Mouse (Mus musculus) liver, postnatal 0 days (tissue): ENCODE data around the gene Irf3. TPM values are rescaled to one million over a fixed set of nuclear protein-coding genes. Genes with fewer than 3 reads are reported as not detected.

Experiments used
- ATAC-seq: fragments of 200-750 bp; cut with Nextera tagmentation; 2 replicates; pipeline ENCODE4 v1.8.0; 2017; ENCODE audit warnings: mild to moderate bottlenecking, moderate library complexity
- DNase-seq: peaks from one replicate; pipeline ENCODE4 v3.0.0-alpha.2; 2016
- H3K27ac ChIP-seq: fragments of 300-500 bp; sonication (generic); 2 replicates; pipeline ENCODE4 v1.5.1; 2014; ENCODE audit warnings: antibody characterized with exemption, moderate library complexity, mild to moderate bottlenecking, low read depth
- H3K27me3 ChIP-seq: fragments of 300-500 bp; sonication (generic); 2 replicates; pipeline ENCODE4 v1.6.1; 2014; ENCODE audit warnings: low read length, control low read depth, mixed read lengths; ENCODE audit not compliant: insufficient read depth
- H3K36me3 ChIP-seq: fragments of 300-500 bp; sonication (generic); replicated peaks from 2 replicates; pipeline ENCODE4 v1.6.1; 2014; ENCODE audit warnings: mild to moderate bottlenecking, control low read depth, low read length, moderate library complexity, mixed read lengths; ENCODE audit not compliant: insufficient read depth
- H3K4me1 ChIP-seq: fragments of 300-500 bp; sonication (generic); 2 replicates; pipeline ENCODE4 v1.6.1; 2014; ENCODE audit warnings: antibody characterized with exemption, mild to moderate bottlenecking, control low read depth; ENCODE audit not compliant: insufficient read depth
- H3K4me2 ChIP-seq: fragments of 300-500 bp; sonication (generic); 2 replicates; pipeline ENCODE4 v1.6.1; 2014; ENCODE audit warnings: low read depth, mild to moderate bottlenecking, low read length, moderate library complexity, mixed read lengths
- H3K4me3 ChIP-seq: fragments of 300-500 bp; sonication (generic); 2 replicates; pipeline ENCODE4 v1.5.1; 2014; ENCODE audit warnings: low read depth, low read length
- H3K9ac ChIP-seq: fragments of 300-500 bp; sonication (generic); replicated peaks from 2 replicates; pipeline ENCODE4 v1.6.1; 2014; ENCODE audit warnings: mild to moderate bottlenecking, moderate library complexity
- H3K9me3 ChIP-seq: fragments of 300-500 bp; sonication (generic); 2 replicates; pipeline ENCODE4 v1.6.1; 2016; ENCODE audit warnings: mild to moderate bottlenecking, control low read depth, low read length, mixed read lengths
- CTCF ChIP-seq: sonication (generic); IDR thresholded peaks from 2 replicates; pipeline ENCODE4 v1.5.1; 2016; ENCODE audit warnings: antibody characterized with exemption, low read depth
- EP300 ChIP-seq: IDR thresholded peaks from 2 replicates; pipeline ENCODE4 v1.6.1; 2016; ENCODE audit warnings: antibody characterized with exemption, low read depth, mild to moderate bottlenecking
- WGBS: fragments of 180-500 bp; shearing (Covaris S2); extraction: QIAGEN DNeasy Blood & Tissue Kit; methylation state at CpG from one replicate; pipeline ENCODE4 v1.1.7; 2014; ENCODE audit not compliant: insufficient replicate concordance; 5-methylcytosine and 5-hydroxymethylcytosine counted together
- microRNA-seq: library from miRNA; unstranded; fragments of <30 nt; microRNA quantifications from one replicate; pipeline ENCODE4, GENCODE M21; 2016
- polyA plus RNA-seq: library from polyadenylated mRNA; unstranded; fragments of >200 nt; fragmentation: Nextera tagmentation; extraction: Ambion mirVana; gene quantifications from 2 replicates; pipeline ENCODE4 v1.2.1, GENCODE M21; 2015

Irf3 gene
- polyA plus RNA-seq, 1 experiment from 2014 or later = 35.9 TPM

GRCm38 (mm10) chr7:45048001-45048890 lies 50.8 kb downstream of the Irf3 start:
- H3K36me3 ChIP-seq = peaks cover 41% of the 10 kb centered on the region
- no peaks in the 10 kb centered on the region for H3K9me3 ChIP-seq
- no peak for DNase-seq
- peaks cover 17% of the 10 kb centered on the region for H3K4me1 ChIP-seq
- no peak overlapping the region for H3K4me2 ChIP-seq
- H3K9ac ChIP-seq = no peak overlapping the region
- H3K27ac ChIP-seq = no peak overlapping the region
- 90% methylated on average over 38 of the region's 38 CpGs for WGBS
- no peak for ATAC-seq
- no peak overlapping the region for H3K4me3 ChIP-seq
- no peaks in the 10 kb centered on the region for H3K27me3 ChIP-seq
- TF ChIP-seq CTCF (no peak), EP300 (no peak)

GRCm38 (mm10) chr7:45048923-45049657 lies 51.6 kb downstream of the Irf3 start:
- no peaks in the 10 kb centered on the region for H3K9me3 ChIP-seq
- DNase-seq (no peak), ATAC-seq (no peak)
- WGBS = 89% methylated on average over 23 of the region's 23 CpGs
- H3K36me3 ChIP-seq = peaks cover 39% of the 10 kb centered on the region
- TF ChIP-seq CTCF = no peak
- no peak for TF ChIP-seq EP300
- no peak overlapping the region for H3K4me2 ChIP-seq
- peaks cover 23% of the 10 kb centered on the region for H3K4me1 ChIP-seq
- H3K27me3 ChIP-seq = no peaks in the 10 kb centered on the region
- H3K4me3 ChIP-seq = no peak overlapping the region
- H3K27ac ChIP-seq = no peak overlapping the region
- no peak overlapping the region for H3K9ac ChIP-seq

- peaks cover 34% of the 10 kb centered on the region for H3K36me3 ChIP-seq
- no peaks in the 10 kb centered on the region for H3K9me3 ChIP-seq
- H3K4me2 ChIP-seq = peak overlapping the region; percentile 94
- no peak overlapping the region for H3K4me3 ChIP-seq
- H3K27me3 ChIP-seq = no peaks in the 10 kb centered on the region
- DNase-seq = peak; percentile 74
- H3K9ac ChIP-seq = peak overlapping the region; percentile 77; the same call in 1 of the 2 replicates
- peaks cover 29% of the 10 kb centered on the region for H3K4me1 ChIP-seq
- ATAC-seq = no peak
- WGBS = 29% methylated on average over 16 of the region's 16 CpGs
- H3K27ac ChIP-seq = no peak overlapping the region
- no peak for TF ChIP-seq EP300
- TF ChIP-seq CTCF = no peak
These were observed 53.6 kb downstream of the Irf3 start for GRCm38 (mm10) chr7:45050945-45051600.

GRCm38 (mm10) chr7:45051601-45051974 lies 54.1 kb downstream of the Irf3 start:
- H3K27ac ChIP-seq = no peak overlapping the region
- ATAC-seq = no peak
- H3K9me3 ChIP-seq = no peaks in the 10 kb centered on the region
- peak overlapping the region; percentile 93 for H3K4me3 ChIP-seq
- H3K4me2 ChIP-seq = peak overlapping the region; percentile 94
- H3K4me1 ChIP-seq = peaks cover 29% of the 10 kb centered on the region
- peak overlapping the region; percentile 77 for H3K9ac ChIP-seq
- peaks cover 34% of the 10 kb centered on the region for H3K36me3 ChIP-seq
- TF ChIP-seq EP300 (no peak), CTCF (no peak)
- H3K27me3 ChIP-seq = no peaks in the 10 kb centered on the region
- WGBS = 18% methylated on average over 13 of the region's 13 CpGs
- no peak for DNase-seq

Small RNAs within 50 kb of the gene (microRNA-seq; reads per million reads assigned to microRNA genes)
- gene Mir7054 = not detected

Other genes with a start within 250 kb of the Irf3 start
- 19.1 and 19.3 TPM in 2 replicates for gene Vrk3, start 249.2 kb upstream of the Irf3 start, polyA plus RNA-seq
- 0.14 and 0.24 TPM in 2 replicates for gene Zfp473, start 246.6 kb upstream of the Irf3 start, polyA plus RNA-seq
- 19.6 and 21.4 TPM in 2 replicates for gene Nup62, start 181.6 kb upstream of the Irf3 start, polyA plus RNA-seq
- 0.83 and 1.0 TPM in 2 replicates for gene Il4i1, start 181.3 kb upstream of the Irf3 start, polyA plus RNA-seq
- 66.6 and 72.5 TPM in 2 replicates for gene Atf5, start 181.0 kb upstream of the Irf3 start, polyA plus RNA-seq
- gene Akt1s1, start 148.7 kb upstream of the Irf3 start, polyA plus RNA-seq = 36.9 and 38.6 TPM in 2 replicates
- 28.2 and 30.5 TPM in 2 replicates for gene Tbc1d17, start 148.6 kb upstream of the Irf3 start, polyA plus RNA-seq
- 25.6 and 27.9 TPM in 2 replicates for gene Pnkp, start 140.5 kb upstream of the Irf3 start, polyA plus RNA-seq
- 43.5 and 49.8 TPM in 2 replicates for gene Ptov1, start 127.9 kb upstream of the Irf3 start, polyA plus RNA-seq
- 35.6 and 37.7 TPM in 2 replicates for gene Med25, start 104.9 kb upstream of the Irf3 start, polyA plus RNA-seq
- gene Fuz, start 101.6 kb upstream of the Irf3 start, polyA plus RNA-seq = 4.1 and 4.4 TPM in 2 replicates
- 25.6 and 29.5 TPM in 2 replicates for gene Ap2a1, start 68.2 kb upstream of the Irf3 start, polyA plus RNA-seq
- 0.06 TPM in 1 of 2 replicates, not detected in the other for gene Tsks, start 54.4 kb upstream of the Irf3 start, polyA plus RNA-seq
- 0.98 and 1.1 TPM in 2 replicates for gene Cpt1c, start 22.8 kb upstream of the Irf3 start, polyA plus RNA-seq
- gene Prmt1, start 11.1 kb upstream of the Irf3 start, polyA plus RNA-seq = 73.2 and 76.8 TPM in 2 replicates
- 11.7 and 13.1 TPM in 2 replicates for gene Bcl2l12, start 1.1 kb downstream of the Irf3 start, polyA plus RNA-seq
- gene Scaf1, start 18.7 kb downstream of the Irf3 start, polyA plus RNA-seq = 7.5 and 8.1 TPM in 2 replicates
- gene Rras, start 20.3 kb downstream of the Irf3 start, polyA plus RNA-seq = 25.4 and 31.4 TPM in 2 replicates
- gene Prr12, start 55.2 kb downstream of the Irf3 start, polyA plus RNA-seq = 1.6 and 1.7 TPM in 2 replicates
- 22.2 and 22.6 TPM in 2 replicates for gene Nosip, start 64.8 kb downstream of the Irf3 start, polyA plus RNA-seq
- 19.7 and 20.4 TPM in 2 replicates for gene Prrg2, start 65.0 kb downstream of the Irf3 start, polyA plus RNA-seq
- gene Rcn3, start 94.6 kb downstream of the Irf3 start, polyA plus RNA-seq = 17.1 and 17.9 TPM in 2 replicates
- gene Fcgrt, start 106.2 kb downstream of the Irf3 start, polyA plus RNA-seq = 150 and 154 TPM in 2 replicates
- 681 and 696 TPM in 2 replicates for gene Rps11, start 126.8 kb downstream of the Irf3 start, polyA plus RNA-seq
- 938 and 993 TPM in 2 replicates for gene Rpl13a, start 131.1 kb downstream of the Irf3 start, polyA plus RNA-seq
- gene Gm45713, start 138.6 kb downstream of the Irf3 start, polyA plus RNA-seq = 0.27 and 0.70 TPM in 2 replicates
- 2.0 and 2.3 TPM in 2 replicates for gene Flt3l, start 138.8 kb downstream of the Irf3 start, polyA plus RNA-seq
- 37.6 and 37.8 TPM in 2 replicates for gene Pih1d1, start 156.7 kb downstream of the Irf3 start, polyA plus RNA-seq
- 26.8 and 29.6 TPM in 2 replicates for gene Aldh16a1, start 156.9 kb downstream of the Irf3 start, polyA plus RNA-seq
- not detected in 2 replicates for gene Slc17a7, start 166.3 kb downstream of the Irf3 start, polyA plus RNA-seq
- gene Gfy, start 181.9 kb downstream of the Irf3 start, polyA plus RNA-seq = not detected in 2 replicates
- not detected in 2 replicates for gene Pth2, start 183.3 kb downstream of the Irf3 start, polyA plus RNA-seq
- 0.06 TPM in 1 of 2 replicates, not detected in the other for gene Ccdc155, start 207.2 kb downstream of the Irf3 start, polyA plus RNA-seq
- 0.95 and 1.5 TPM in 2 replicates for gene Dkkl1, start 214.5 kb downstream of the Irf3 start, polyA plus RNA-seq
- 15.5 and 20.2 TPM in 2 replicates for gene Tead2, start 218.1 kb downstream of the Irf3 start, polyA plus RNA-seq
- gene Cd37, start 241.5 kb downstream of the Irf3 start, polyA plus RNA-seq = 29.8 and 31.8 TPM in 2 replicates
- 0.46 and 0.49 TPM in 2 replicates for gene Slc6a16, start 243.4 kb downstream of the Irf3 start, polyA plus RNA-seq